Mouse (Mus musculus) adrenal gland, adult 18-20 months (tissue): ENCODE results near the gene Eef1akmt2. TPM values are rescaled to one million over a fixed set of nuclear protein-coding genes. Genes with fewer than 3 reads are reported as not detected.
A peak's percentile ranks its signal among the peaks of the same experiment; 100 is the strongest.

Experiments
- DNase-seq, 2 experiments: peaks; one replicate each; pipeline ENCODE4 v3.0.0; 2021 to 2022; ENCODE audit warnings: low spot score in 2 of 2
- long read RNA-seq, 2 experiments: library from polyadenylated mRNA; stranded (forward); transcript quantifications; one replicate each; pipeline ENCODE4 v2.0.0; 2021
- total RNA-seq, 2 experiments: library from RNA; stranded (reverse); gene quantifications; 1 replicate in 1 of 2; 2 replicates in 1 of 2; pipeline ENCODE4 v1.2.3; 2021

Eef1akmt2 gene
- total RNA-seq, result 10 to 100 TPM; 25.0 to 27.7 TPM
- long read RNA-seq, experiment 1, transcript Eef1akmt2-201 (6 exons, 1,107 nt), result major isoform, 9 of 12 reads
- long read RNA-seq, experiment 1, partial matches to known transcripts, result 0 of 12 reads
- long read RNA-seq, experiment 1, other reads (novel, unspliced or antisense), result 2 of 12 reads
- long read RNA-seq, experiment 2, transcript Eef1akmt2-201 (6 exons, 1,107 nt), result major isoform, 24 of 53 reads
- long read RNA-seq, experiment 2, transcript Eef1akmt2-206 (3 exons, 811 nt), result minor isoform, 5 of 53 reads
- long read RNA-seq, experiment 2, partial matches to known transcripts, result 0 of 53 reads
- long read RNA-seq, experiment 2, other reads (novel, unspliced or antisense), result 23 of 53 reads

- peak; percentile 69 to 70 for DNase-seq
These were observed at the start of gene Eef1akmt2 for GRCm38 (mm10) chr7:132852173-132852844. Eef1akmt2 (minus strand) TSS chr7:132852673.

- DNase-seq, result no peak
These were observed 48.5 kb upstream of the Eef1akmt2 start for GRCm38 (mm10) chr7:132900826-132901531.

GRCm38 (mm10) chr7:132898234-132898633, 45.8 kb upstream of the Eef1akmt2 start:
- DNase-seq, result no peak

GRCm38 (mm10) chr7:132897258-132897657, 44.8 kb upstream of the Eef1akmt2 start:
- no peak for DNase-seq

- peak in 1 of 2 experiments; percentile 26 for DNase-seq
These were observed 43.8 kb upstream of the Eef1akmt2 start for GRCm38 (mm10) chr7:132896206-132896815.

GRCm38 (mm10) chr7:132894841-132895555, 42.5 kb upstream of the Eef1akmt2 start:
- DNase-seq, result peak; percentile 52 to 55

GRCm38 (mm10) chr7:132893336-132893735, 40.9 kb upstream of the Eef1akmt2 start:
- no peak for DNase-seq

- DNase-seq, result no peak
These were observed 40.3 kb upstream of the Eef1akmt2 start for GRCm38 (mm10) chr7:132892806-132893205.

- no peak for DNase-seq
These were observed 39.8 kb upstream of the Eef1akmt2 start for GRCm38 (mm10) chr7:132892311-132892661.

GRCm38 (mm10) chr7:132891561-132892310, 39.3 kb upstream of the Eef1akmt2 start:
- DNase-seq, result no peak

- no peak for DNase-seq
These were observed 37.7 kb upstream of the Eef1akmt2 start for GRCm38 (mm10) chr7:132890201-132890600.

- DNase-seq, result no peak
These were observed 37.2 kb upstream of the Eef1akmt2 start for GRCm38 (mm10) chr7:132889691-132890090.

GRCm38 (mm10) chr7:132888518-132889249, 36.2 kb upstream of the Eef1akmt2 start:
- no peak for DNase-seq

GRCm38 (mm10) chr7:132888052-132888451, 35.6 kb upstream of the Eef1akmt2 start:
- DNase-seq, result no peak

- peak in 1 of 2 experiments; percentile 6 for DNase-seq
These were observed 34.7 kb upstream of the Eef1akmt2 start for GRCm38 (mm10) chr7:132887019-132887804.

GRCm38 (mm10) chr7:132884031-132884430, 31.6 kb upstream of the Eef1akmt2 start:
- DNase-seq, result no peak

- no peak for DNase-seq
These were observed 29.9 kb upstream of the Eef1akmt2 start for GRCm38 (mm10) chr7:132882343-132882742.

- no peak for DNase-seq
These were observed 27.8 kb upstream of the Eef1akmt2 start for GRCm38 (mm10) chr7:132880276-132880675.
